Comparison of ENCODE assay signal across 25 mouse cellular contexts in genomic region chr11:114093636-114094035, GRCm38 (mm10).
"Had no signal": no experiment of that assay in that cellular context is flagged by ENCODE, and none has a peak within 500 bp of the region (broad histone marks: within the 10 kb centered on the region; RNA-seq: fewer than 3 reads in every experiment).

No protein-coding gene starts in this region.

- H3K4me3 ChIP-seq: layer of hippocampus, adult 2 months; limb, embryonic 10.5 days; limb, embryonic 13.5 days; liver, embryonic 12.5 days; liver, embryonic 15.5 days; lung, embryonic 15.5 days; megakaryocyte, embryonic 14.5 days; midbrain, embryonic 10.5 days; neural tube, embryonic 12.5 days; neural tube, embryonic 15.5 days; stomach, embryonic 15.5 days had no signal

- ATAC-seq: liver, embryonic 12.5 days had no signal

- H3K27me3 ChIP-seq: limb, embryonic 13.5 days; liver, embryonic 12.5 days; liver, embryonic 15.5 days; lung, embryonic 15.5 days; megakaryocyte, embryonic 14.5 days; neural tube, embryonic 12.5 days; neural tube, embryonic 15.5 days; stomach, embryonic 15.5 days had no signal

- H3K4me2 ChIP-seq: limb, embryonic 13.5 days; liver, embryonic 12.5 days; liver, embryonic 15.5 days; lung, embryonic 15.5 days; neural tube, embryonic 12.5 days; neural tube, embryonic 15.5 days; stomach, embryonic 15.5 days had no signal

- H3K27ac ChIP-seq: layer of hippocampus, adult 2 months; limb, embryonic 10.5 days; limb, embryonic 13.5 days; liver, embryonic 12.5 days; liver, embryonic 15.5 days; lung, embryonic 15.5 days; midbrain, embryonic 10.5 days; neural tube, embryonic 12.5 days; neural tube, embryonic 15.5 days; stomach, embryonic 15.5 days had no signal

- H3K36me3 ChIP-seq: limb, embryonic 10.5 days; limb, embryonic 13.5 days; liver, embryonic 12.5 days; liver, embryonic 15.5 days; lung, embryonic 15.5 days; midbrain, embryonic 10.5 days; neural tube, embryonic 12.5 days; neural tube, embryonic 15.5 days; stomach, embryonic 15.5 days had no signal

- H3K9me3 ChIP-seq: limb, embryonic 10.5 days; limb, embryonic 13.5 days; liver, embryonic 12.5 days; liver, embryonic 15.5 days; lung, embryonic 15.5 days; midbrain, embryonic 10.5 days; neural tube, embryonic 12.5 days; neural tube, embryonic 15.5 days; stomach, embryonic 15.5 days had no signal

- DNase-seq: kidney, adult 11 months; kidney, adult 8-10 months; kidney, postnatal 25 days; layer of hippocampus, adult 9-11 months; liver; lung, adult 18-20 months; lung, postnatal 10 days; lung, postnatal 36 days; midbrain, embryonic 14.5 days; right cerebral cortex, postnatal 14 days; right cerebral cortex, postnatal 4 days; spleen, adult 18-20 months; thymus, adult 18-20 months; thymus, postnatal 36 days had no signal

- H3K4me1 ChIP-seq: liver, embryonic 12.5 days; liver, embryonic 15.5 days; lung, embryonic 15.5 days; megakaryocyte, embryonic 14.5 days; neural tube, embryonic 12.5 days; neural tube, embryonic 15.5 days; stomach, embryonic 15.5 days had no signal

- H3K9ac ChIP-seq: limb, embryonic 13.5 days; liver, embryonic 12.5 days; liver, embryonic 15.5 days; lung, embryonic 15.5 days; neural tube, embryonic 12.5 days; neural tube, embryonic 15.5 days; stomach, embryonic 15.5 days had no signal
